Mouse (Mus musculus): ENCODE measurements around the gene Adgrl3.

DNA sequence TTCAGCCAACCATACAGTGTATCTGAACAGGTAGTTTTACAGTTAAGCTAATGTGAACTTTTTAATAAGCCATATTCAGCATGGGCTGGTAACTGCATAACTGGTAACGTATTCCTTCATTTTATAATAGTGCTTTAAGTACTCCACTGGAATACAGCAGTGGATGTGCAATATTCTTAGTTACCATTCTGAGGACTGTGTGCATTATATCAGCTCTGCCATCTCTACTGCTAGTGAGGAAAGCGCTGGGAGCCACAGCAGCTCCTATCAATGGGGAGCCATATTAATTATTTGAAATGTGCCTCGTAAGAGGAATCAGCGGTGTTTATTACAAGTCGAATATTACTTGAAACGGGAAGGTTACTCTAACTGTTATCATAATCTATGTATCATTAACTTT, 539.0 kb downstream of the Adgrl3 start:
- TF ChIP-seq SMC3 (IDR thresholded peaks at IDR 0.05; ENCODE audit: low read depth, low read length) (no peak), CTCF (IDR thresholded peaks at IDR 0.05 in 2 of 3, conservative IDR thresholded peaks at IDR 0.05 in 1 of 3; ENCODE audit: control insufficient read depth in 1 of 3, insufficient read depth in 1 of 3, low read depth in 2 of 3, low read length in 3 of 3, poor library complexity in 1 of 3, severe bottlenecking in 1 of 3) (no peak), GATA1 (IDR thresholded peaks at IDR 0.05; ENCODE audit: low read depth, low read length) (no peak), MEF2A (IDR thresholded peaks at IDR 0.05; ENCODE audit: extremely low read depth, insufficient replicate concordance, low read depth, low read length, poor library complexity, severe bottlenecking) (no peak), POLR2A (IDR thresholded peaks at IDR 0.05; ENCODE audit: control insufficient read depth in 1 of 2, insufficient read depth in 1 of 2, low read depth in 1 of 2, low read length in 2 of 2, poor library complexity in 1 of 2) (no peak), MYC (IDR thresholded peaks at IDR 0.05; ENCODE audit: low read depth, low read length) (no peak)
